Mouse (Mus musculus) fibroblast of lung, adult 2 months (primary cell): ENCODE measurements at regions not wholly inside any gene's neighbourhood (a gene's known extent, or its start where the extent isn't known, plus 50 kb on each side); places are given as distances from the start of the nearest gene placed in this dataset.

Experiments used
- DNase-seq: peaks from one replicate; pipeline ENCODE4 v3.0.0-alpha.2; 2011; ENCODE audit warnings: low read depth

- DNase-seq = no peak
Measured at GRCm38 (mm10) chr5:91696532-91696931, 179.1 kb downstream of the Parm1 start.

- DNase-seq = no peak
Measured at GRCm38 (mm10) chr5:91695632-91696031, 178.2 kb downstream of the Parm1 start.

- no peak for DNase-seq
Measured at GRCm38 (mm10) chr5:91693277-91693676, 175.9 kb downstream of the Parm1 start.

- no peak for DNase-seq
Measured at GRCm38 (mm10) chr5:91692292-91692691, 174.9 kb downstream of the Parm1 start.

GRCm38 (mm10) chr5:91678727-91679126 lies 161.3 kb downstream of the Parm1 start:
- no peak for DNase-seq
